Mouse (Mus musculus) lung, postnatal 14 days (tissue): ENCODE results near the gene Abca13.
"Not testable (repeated sequence)": the region's sequence is repeated elsewhere in the genome, so short reads cannot be mapped to it uniquely, and the experiment has no call there.

Experiments
- DNase-seq: peaks from one replicate; pipeline ENCODE4 v3.0.0; 2021

The Abca13 gene

GRCm38 (mm10) chr11:9299615-9300014 is 107.9 kb downstream of the Abca13 start:
- no peak for DNase-seq

DNA sequence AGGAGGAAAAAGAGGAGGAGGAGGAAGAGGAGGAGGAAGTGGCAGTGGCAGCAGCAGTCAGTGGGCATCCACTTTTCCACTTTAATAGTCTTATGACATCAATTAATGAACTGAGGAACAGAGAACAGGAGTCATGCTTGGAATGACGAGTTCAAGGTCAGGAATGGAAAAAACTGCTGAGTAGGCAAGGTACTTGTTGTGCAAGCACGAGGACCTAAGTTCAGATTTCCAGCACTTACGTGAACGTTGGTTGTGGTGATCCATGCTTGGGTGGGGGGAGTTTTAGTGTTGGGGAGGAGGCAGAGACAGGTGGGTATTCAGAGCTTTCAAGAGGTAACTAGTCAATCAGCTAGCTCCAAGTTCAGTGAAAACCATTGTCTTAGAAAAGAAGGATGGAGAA is 113.7 kb downstream of the Abca13 start:
- no peak for DNase-seq

GRCm38 (mm10) chr11:9316545-9316944 is 124.8 kb downstream of the Abca13 start:
- DNase-seq, result no peak

DNA sequence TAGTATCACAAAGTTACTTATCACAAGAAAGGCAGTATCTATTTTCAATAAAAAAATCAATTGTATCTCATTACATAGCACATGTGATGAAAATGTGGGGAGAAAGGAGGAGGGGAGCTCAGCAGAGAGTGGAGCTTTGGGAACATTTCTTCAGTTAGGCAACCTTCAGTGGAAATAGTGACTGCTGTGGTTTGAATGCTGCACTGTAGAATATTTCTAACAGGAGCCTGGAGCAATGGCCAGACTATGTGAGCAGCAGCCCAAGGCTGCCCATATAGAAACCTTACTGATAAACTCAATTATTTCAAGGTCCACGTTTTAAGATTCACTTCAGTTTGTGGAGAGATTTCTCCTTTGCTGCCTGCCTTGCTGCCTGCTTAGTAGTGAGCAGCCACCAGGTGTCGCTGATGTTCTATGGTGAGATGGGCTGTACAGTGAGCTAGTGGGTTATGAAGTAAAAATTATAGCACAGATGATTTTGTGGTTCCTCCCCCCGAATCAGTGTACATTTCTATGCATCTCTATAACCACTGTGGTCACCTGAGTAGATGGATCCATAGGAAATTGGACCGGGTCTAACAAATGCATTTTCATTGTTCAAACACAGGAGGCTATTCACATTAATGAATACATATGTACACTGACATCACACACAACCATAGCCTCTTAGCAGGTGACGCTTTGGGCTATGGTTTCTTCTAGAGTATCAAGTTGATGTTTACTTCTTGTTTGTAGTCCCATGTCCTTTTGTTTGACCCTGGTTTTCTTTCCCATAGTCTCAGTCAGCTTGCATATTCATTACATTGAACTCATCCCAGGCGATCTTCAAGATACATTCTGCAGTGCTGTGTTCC is 125.6 kb downstream of the Abca13 start:
- DNase-seq, result peak; percentile 74

DNA sequence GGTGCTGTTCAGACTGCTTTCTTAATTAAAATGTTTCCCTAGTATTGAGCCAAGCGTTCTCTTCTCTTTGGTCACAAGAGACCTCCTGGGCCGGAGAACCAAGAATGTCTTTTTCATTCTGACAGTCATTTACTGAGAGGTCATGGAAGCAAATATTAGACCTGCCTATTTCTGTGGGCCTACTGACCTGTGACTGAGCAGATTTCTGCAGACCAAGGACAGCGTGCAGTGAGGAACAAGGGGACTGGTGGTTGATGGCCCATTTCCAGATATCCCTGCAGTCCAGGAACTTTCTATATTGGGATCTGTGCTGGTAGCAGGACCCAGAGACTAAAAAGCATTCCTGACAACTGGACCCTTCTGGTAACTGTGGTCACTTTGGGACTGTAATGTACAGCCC is 146.4 kb downstream of the Abca13 start:
- DNase-seq, result no peak

GRCm38 (mm10) chr11:9347724-9348123 is 156.0 kb downstream of the Abca13 start:
- peak; percentile 7 for DNase-seq

DNA sequence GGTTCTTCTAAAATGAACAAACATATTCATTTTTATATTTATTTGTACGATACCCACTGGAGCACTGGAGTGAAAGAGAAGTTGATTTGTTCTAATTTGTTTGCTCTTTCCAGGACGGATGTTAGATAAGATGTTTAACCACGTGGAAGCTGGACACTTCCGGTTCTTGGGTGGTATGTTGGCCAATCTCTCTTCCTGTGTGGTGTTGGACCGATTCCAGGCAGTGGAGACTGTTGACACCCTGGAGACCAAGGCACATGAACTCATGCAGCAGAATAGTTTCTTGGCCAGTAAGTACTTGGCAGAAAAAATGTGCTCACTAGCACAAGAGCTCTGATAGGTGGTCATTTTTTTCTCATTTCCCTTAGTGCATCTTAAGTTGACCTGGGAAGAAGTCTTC is 181.4 kb downstream of the Abca13 start:
- DNase-seq, result peak; percentile 1

DNA sequence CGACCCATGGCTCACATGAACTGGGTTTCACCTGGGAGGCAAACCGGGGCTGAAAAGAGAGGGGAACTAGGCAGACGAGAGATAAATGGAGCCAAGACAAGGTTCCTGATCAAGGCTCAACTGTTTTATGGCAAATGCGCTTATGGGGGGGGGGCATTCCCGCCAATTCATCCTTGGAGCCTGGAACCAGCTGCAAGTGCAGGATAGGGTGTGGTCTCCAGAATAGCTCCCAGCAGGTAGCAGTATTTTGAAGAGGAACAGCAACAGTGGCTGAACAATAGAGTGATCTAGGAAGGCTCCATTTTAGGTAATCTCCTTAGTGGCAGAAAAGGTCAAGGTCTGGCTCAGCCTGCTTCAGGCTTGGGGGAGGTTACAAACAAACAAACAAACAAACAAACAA is 182.7 kb downstream of the Abca13 start:
- not testable (repeated sequence) for DNase-seq

DNA sequence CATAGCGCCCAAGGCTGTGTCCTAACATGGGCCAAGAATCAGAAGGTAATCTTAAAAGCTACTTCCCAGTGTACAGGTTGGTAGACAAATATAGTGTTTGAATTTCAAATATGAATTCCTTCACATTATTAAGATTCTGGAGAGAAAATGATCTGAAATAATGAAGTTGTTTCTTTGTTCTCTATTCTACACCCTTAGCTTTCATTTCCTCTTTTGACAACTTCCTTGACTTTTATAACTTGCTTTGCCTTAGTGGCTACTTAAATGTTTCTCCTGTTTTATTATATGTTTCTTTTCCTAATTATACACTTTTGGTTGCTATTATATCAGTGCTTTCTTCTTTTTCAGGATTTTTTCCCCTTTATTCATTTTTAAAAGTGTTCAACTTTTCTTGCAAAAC is 196.8 kb downstream of the Abca13 start:
- no peak for DNase-seq

- DNase-seq, result no peak
Observed at GRCm38 (mm10) chr11:9416946-9417345, 225.2 kb downstream of the Abca13 start.

DNA sequence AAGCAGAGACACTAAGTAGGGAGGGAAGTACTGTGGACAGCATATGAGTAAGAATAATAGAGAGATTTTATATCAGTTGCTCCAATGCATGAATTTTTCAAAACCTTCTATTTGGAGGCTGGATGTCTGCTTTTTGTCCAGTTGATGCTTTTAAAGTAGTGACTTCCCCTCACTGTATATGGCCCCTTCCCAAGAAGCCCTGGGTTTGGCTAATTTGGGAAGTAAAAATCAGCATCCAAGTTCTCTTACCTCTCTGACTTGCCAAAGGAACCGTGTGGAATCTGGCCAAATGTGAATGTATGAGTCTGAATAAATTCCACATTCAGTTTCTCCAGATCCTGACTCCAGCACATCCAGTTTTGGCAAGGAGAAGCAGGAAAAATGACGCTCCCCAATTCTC is 228.5 kb downstream of the Abca13 start:
- no peak for DNase-seq

DNA sequence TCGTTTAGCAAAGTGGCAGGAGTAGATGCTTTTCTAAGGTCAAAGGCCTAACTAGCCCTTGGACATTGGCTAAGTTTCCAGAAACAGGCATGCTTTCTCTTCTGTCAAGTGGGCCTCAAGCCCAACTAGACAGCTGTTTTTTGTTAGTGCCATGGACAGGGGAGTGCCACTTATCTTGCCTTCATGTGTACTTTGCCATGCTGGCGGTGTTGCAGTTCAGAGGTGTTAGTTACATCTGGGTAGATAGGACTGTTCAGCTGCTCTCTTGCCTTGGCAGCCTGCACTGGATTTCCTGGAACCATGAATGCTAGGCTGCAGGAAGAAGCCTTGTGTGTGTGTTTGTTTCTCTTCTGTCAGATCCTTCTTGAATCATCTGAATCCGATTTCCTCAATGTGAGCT is 235.7 kb downstream of the Abca13 start:
- no peak for DNase-seq

GRCm38 (mm10) chr11:9432807-9433206 is 241.1 kb downstream of the Abca13 start:
- DNase-seq, result no peak

DNA sequence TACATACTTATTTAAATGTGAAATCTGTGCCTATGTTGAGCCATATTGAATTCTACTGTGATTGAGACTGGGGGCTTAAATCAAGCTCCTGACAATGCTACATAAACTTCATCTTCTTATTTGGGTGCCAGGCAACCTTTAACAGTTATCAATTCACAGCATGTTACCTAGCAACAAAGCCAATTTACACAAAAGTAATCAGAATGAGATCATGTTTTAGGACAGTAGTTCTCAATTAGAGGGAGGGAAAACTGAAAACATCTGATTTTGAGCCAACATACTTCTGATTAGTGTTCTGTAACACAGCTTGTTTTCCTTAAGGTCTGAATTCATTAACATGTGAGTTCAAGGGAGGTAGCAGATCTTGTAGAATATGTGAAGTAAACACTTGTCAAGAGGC is 244.9 kb downstream of the Abca13 start:
- DNase-seq, result no peak

GRCm38 (mm10) chr11:9439781-9440180 is 248.0 kb downstream of the Abca13 start:
- DNase-seq, result no peak

- DNase-seq, result no peak
Observed at GRCm38 (mm10) chr11:9441192-9441591, 249.4 kb downstream of the Abca13 start.

- no peak for DNase-seq
Observed at GRCm38 (mm10) chr11:9472400-9472799, 280.7 kb downstream of the Abca13 start.

GRCm38 (mm10) chr11:9481511-9481910 is 289.8 kb downstream of the Abca13 start:
- peak; percentile 28 for DNase-seq

DNA sequence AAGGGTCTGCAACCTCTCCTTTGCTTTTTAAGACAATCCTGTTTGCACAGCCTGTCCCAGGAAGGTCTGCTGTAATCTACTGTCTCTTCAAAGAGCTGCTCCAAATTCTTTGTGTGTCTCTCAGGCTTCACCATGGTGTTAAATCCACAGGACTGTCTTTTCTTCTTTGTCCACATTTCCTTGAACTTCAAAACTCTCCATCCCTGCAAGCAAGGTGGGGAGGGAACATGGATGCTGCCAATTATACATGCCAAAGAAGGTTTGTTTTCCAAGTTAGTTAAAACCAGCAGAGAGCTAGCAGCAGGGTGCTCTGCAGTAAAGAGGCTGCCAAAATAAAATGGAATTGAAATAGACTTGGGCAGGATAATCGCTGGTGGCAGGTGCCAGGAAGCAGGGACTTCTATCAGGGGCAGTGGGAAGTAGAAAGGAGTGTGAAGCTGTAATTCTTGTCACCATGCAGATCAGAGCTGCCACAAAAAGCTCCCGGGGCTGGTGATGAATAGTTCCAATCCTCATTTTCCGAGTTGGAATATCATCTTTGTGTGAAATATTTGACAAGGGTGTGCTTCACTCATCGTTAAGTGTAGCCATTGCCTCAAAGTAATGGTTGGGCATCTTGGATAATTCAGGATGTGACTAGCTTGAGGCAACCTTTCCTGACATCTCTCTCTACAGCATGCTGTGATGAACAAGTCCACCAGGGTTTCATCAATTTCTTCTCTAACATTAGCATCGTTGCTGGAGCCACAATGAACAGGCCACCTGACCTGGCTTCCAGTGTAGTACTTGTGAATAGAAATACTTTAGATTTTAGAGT is 308.8 kb downstream of the Abca13 start:
- no peak for DNase-seq

DNA sequence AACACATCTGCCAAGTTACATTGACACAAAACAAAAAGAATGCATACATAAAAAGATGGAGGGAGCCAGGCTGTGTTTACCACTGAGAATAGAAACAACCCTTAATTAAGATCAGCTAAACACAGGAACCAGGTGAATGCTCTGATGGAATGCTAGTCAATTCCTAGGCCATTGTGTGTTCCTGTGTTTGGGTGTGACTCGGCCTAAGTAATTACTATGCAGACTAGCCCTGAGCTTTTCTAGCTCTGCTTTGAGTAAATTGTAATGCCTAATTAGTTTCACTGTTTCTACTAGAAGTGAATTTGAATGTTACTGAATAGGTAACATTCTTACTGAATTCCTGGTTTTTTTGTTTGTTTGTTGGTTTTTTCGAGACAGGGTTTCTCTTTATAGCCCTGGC is 323.2 kb downstream of the Abca13 start:
- DNase-seq, result not testable (repeated sequence)

DNA sequence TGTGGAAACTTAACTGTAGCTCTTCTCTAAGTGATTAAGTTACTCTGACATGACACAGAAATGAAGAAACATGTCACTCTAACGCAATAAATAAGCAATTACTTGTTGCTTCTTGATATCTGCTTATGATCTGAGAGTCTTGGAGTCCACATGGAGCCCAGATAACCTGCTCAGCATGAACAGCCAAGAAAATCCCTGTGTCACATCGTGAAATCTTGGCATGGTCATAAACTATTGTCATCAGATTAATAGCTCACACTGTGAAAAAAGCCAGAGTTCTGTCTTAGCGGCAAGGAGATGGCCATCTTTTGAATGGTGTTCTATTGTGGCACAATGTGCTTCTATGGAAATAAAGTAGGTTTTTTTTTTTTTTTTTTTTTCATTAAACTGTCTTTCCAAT is 336.8 kb downstream of the Abca13 start:
- no peak for DNase-seq

- no peak for DNase-seq
Observed at GRCm38 (mm10) chr11:9531715-9532114, 340.0 kb downstream of the Abca13 start.

DNA sequence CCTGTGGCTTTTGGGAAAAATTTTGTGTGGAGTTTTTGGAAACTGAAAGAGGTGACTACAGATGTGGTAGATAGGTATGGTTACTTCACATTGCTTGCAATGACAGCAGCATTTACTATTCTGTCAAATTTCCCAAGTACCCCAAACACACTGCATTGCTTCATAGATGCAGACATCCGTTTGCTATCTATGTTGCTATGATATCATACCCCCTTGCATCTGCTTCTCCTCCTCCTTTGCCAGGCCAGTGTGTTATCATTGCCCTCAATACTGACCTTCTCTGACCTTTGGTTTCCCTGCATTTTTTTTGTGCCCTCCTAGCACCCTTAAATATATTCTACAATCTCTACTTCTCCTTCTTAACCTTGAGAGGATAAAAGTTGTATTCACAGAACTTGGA is 341.4 kb downstream of the Abca13 start:
- DNase-seq, result no peak

GRCm38 (mm10) chr11:9533658-9534202 is 342.0 kb downstream of the Abca13 start:
- DNase-seq, result no peak
